Mouse (Mus musculus) embryonic fibroblast, embryonic 13.5 days (primary cell): ENCODE results near the gene Slc16a6.

Experiments used
- CTCF ChIP-seq: IDR thresholded peaks from 2 replicates; pipeline ENCODE4 v1.5.1; 2011; ENCODE audit warnings: mild to moderate bottlenecking, control low read depth, low read length, moderate library complexity, borderline replicate concordance; ENCODE audit not compliant: insufficient read depth
- POLR2A ChIP-seq: IDR thresholded peaks from 2 replicates; pipeline ENCODE4 v1.6.1; 2011; ENCODE audit warnings: low read depth, mild to moderate bottlenecking, control low read depth, low read length, moderate library complexity

GRCm38 (mm10) chr11:109491844-109492243 lies 18.4 kb upstream of the Slc16a6 start:
- no peak for TF ChIP-seq CTCF
- TF ChIP-seq POLR2A = no peak
